Mouse (Mus musculus) ovary, postnatal 10 days (tissue): ENCODE data around the gene Rapgef2.

Experiments
- DNase-seq: peaks from one replicate; pipeline ENCODE4 v3.0.0; 2022; ENCODE audit warnings: low spot score

The Rapgef2 gene

GRCm38 (mm10) chr3:79023735-79024328, 262.5 kb downstream of the Rapgef2 start:
- DNase-seq: no peak

DNA sequence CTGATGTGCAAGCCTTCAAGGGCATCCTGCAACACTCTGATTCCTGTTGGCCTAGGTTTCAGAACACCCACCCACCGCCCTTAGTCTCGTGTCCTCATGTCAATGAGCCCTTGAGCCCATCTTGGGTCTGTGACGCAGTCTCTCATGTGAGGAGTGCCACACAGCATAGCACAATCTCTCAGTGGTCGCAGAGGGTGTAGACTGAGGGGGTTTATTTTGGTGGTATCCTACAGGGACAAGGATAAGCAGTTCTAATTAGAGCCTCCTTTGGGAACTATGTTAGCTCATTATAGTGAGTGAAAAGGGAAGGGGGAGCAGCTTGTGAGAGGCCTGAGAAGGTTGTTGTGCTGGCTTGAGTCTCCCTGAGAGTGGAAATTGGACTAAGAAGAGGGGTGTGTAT, 263.6 kb downstream of the Rapgef2 start:
- no peak for DNase-seq

GRCm38 (mm10) chr3:79017440-79017839, 268.9 kb downstream of the Rapgef2 start:
- DNase-seq: no peak

DNA sequence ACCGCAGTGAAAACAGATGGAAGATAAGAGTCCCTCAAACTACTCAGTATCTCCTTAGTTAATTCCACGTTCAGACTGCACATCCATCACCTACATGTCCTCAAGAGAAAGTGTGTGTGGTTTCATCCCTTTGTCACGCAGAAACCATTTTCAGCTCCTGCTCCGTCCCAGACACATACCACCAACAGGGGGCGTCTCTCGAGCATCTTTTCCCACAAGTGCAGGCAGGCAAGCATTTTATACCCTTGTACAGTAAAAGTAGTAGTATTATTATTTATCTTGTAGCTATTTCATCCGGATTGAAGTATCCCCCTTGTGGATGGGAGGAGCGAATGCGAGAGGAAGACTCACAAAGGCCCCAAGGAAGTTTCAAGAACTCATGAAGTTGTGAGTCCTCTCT, 269.5 kb downstream of the Rapgef2 start:
- DNase-seq: no peak

DNA sequence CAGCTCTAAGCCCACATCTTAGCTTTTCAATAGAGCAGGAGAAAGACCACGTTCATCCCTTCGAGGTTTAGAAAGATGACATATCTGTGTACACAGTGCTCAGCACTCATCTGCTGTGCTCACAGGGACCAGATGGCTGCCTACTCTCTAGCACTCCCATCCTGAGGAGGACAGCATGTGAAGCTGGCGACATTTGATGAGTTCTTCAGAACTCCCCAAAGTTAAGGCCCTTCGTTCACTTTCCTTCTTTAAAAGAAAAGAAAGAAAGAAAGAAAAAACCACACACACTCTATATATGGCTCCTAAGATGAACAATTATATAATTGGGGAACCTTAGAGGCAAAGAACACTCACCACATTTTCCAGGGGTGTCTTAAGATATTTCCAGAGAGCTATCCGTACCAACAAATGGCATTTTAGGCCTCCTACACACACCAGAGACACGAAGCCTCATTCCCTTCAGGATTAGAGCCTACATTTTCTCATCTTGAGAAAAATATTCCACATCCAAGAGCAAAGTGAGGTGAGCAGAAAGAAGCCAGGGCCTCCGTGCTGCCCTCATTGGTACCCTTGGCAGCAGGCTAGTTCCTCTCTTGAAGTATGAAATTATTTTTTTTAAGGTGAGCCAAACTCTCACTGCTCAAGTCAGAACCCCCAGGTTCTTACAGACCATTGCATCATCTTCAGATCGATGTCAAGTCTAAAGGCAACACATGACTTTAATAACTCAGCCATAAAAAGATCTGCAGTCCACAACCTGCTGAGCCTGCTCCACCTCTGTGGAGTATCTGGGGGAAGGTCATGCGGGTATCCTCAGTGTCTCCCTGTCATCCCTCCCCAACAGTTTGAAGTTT, 270.5 kb downstream of the Rapgef2 start:
- DNase-seq: no peak
